Mouse (Mus musculus) stomach, postnatal 0 days (tissue): ENCODE results near the gene Zfp105. TPM values are rescaled to one million over a fixed set of nuclear protein-coding genes. Genes with fewer than 3 reads are reported as not detected.

ENCODE experiments used
- ATAC-seq: fragments of 200-750 bp; cut with Nextera tagmentation; 2 replicates; pipeline ENCODE4 v1.8.0; 2017; ENCODE audit not compliant: low FRiP score, low TSS enrichment
- DNase-seq: peaks from one replicate; pipeline ENCODE4 v3.0.0-alpha.2; 2016; ENCODE audit warnings: low spot score
- H3K27ac ChIP-seq: fragments of 300-500 bp; sonication (generic); replicated peaks from 2 replicates; pipeline ENCODE4 v1.5.1; 2014; ENCODE audit warnings: mild to moderate bottlenecking, control low read depth
- H3K27me3 ChIP-seq: fragments of 300-500 bp; sonication (generic); 2 replicates; pipeline ENCODE4 v1.6.1; 2014; ENCODE audit warnings: low read length; ENCODE audit not compliant: control insufficient read depth, insufficient read depth
- H3K36me3 ChIP-seq: fragments of 300-500 bp; sonication (generic); 2 replicates; pipeline ENCODE4 v1.6.1; 2014; ENCODE audit warnings: low read length, mixed read lengths; ENCODE audit not compliant: control insufficient read depth, insufficient read depth
- H3K4me1 ChIP-seq: fragments of 300-500 bp; sonication (generic); replicated peaks from 2 replicates; pipeline ENCODE4 v1.6.1; 2014; ENCODE audit warnings: antibody characterized with exemption; ENCODE audit not compliant: control insufficient read depth, insufficient read depth
- H3K4me2 ChIP-seq: fragments of 300-500 bp; sonication (generic); replicated peaks from 2 replicates; pipeline ENCODE4 v1.6.1; 2014; ENCODE audit warnings: low read depth, mild to moderate bottlenecking, control low read depth, moderate library complexity
- H3K4me3 ChIP-seq: fragments of 300-500 bp; sonication (generic); 2 replicates; pipeline ENCODE4 v1.5.1; 2014; ENCODE audit warnings: low read depth, low read length, control low read depth
- H3K9ac ChIP-seq: fragments of 300-500 bp; sonication (generic); 2 replicates; pipeline ENCODE4 v1.6.1; 2014; ENCODE audit warnings: mild to moderate bottlenecking, low read length, control low read depth, mixed read lengths
- H3K9me3 ChIP-seq: fragments of 300-500 bp; sonication (generic); 2 replicates; pipeline ENCODE4 v1.6.1; 2016; ENCODE audit warnings: low read length; ENCODE audit not compliant: control insufficient read depth
- CTCF ChIP-seq: IDR thresholded peaks from 2 replicates; pipeline ENCODE4 v1.5.1; 2016; ENCODE audit warnings: antibody characterized with exemption, low read depth, mild to moderate bottlenecking, moderate library complexity
- EP300 ChIP-seq: optimal IDR thresholded peaks from 2 replicates; pipeline ENCODE3; 2016; ENCODE audit warnings: antibody characterized with exemption
- WGBS: fragments of 180-500 bp; shearing (Covaris S2); extraction: QIAGEN DNeasy Blood & Tissue Kit; methylation state at CpG from one replicate; pipeline ENCODE4 v1.1.7; 2014; 5-methylcytosine and 5-hydroxymethylcytosine counted together
- polyA plus RNA-seq: library from polyadenylated mRNA; unstranded; fragments of >200 nt; fragmentation: Nextera tagmentation; extraction: Ambion mirVana; gene quantifications from 2 replicates; pipeline ENCODE4 v1.2.1, GENCODE M21; 2015

Gene Zfp105
- polyA plus RNA-seq = 5.2 and 5.4 TPM in 2 replicates

GRCm38 (mm10) chr9:122922936-122923381, at the start of gene Zfp105:
Zfp105 (plus strand) TSS chr9:122923072.
- Histone ChIP-seq H3K4me3 (peak within 1 kb of the TSS; percentile 72), H3K9me3 (no peaks in the 10 kb centered on the region), H3K4me1 (no peaks in the 10 kb centered on the region), H3K4me2 (peak within 1 kb of the TSS; percentile 74), H3K27ac (peak within 1 kb of the TSS; percentile 69), H3K9ac (peak within 1 kb of the TSS; percentile 90), H3K36me3 (peaks cover 8% of the 10 kb centered on the region; the same call in 1 of the 2 replicates), H3K27me3 (no peaks in the 10 kb centered on the region)
- TF ChIP-seq EP300 (no peak), CTCF (no peak; the same call in 1 of the 2 replicates)
- WGBS = under 1% methylated on average over 39 of the region's 43 CpGs
- peak; percentile 94 for ATAC-seq
- peak; percentile 73 for DNase-seq

GRCm38 (mm10) chr9:122874653-122875052, 48.2 kb upstream of the Zfp105 start:
- H3K4me2 ChIP-seq = no peak overlapping the region
- 0 out of 2 replicates have a peak, but pooled peaks have one; percentile 28 for ATAC-seq
- H3K9me3 ChIP-seq = no peaks in the 10 kb centered on the region

GRCm38 (mm10) chr9:122875145-122875544, 47.7 kb upstream of the Zfp105 start:
- Histone ChIP-seq H3K4me1 (no peaks in the 10 kb centered on the region), H3K9me3 (no peaks in the 10 kb centered on the region), H3K4me3 (no peak overlapping the region), H3K4me2 (no peak overlapping the region), H3K27ac (no peak overlapping the region), H3K27me3 (no peaks in the 10 kb centered on the region), H3K9ac (no peak overlapping the region), H3K36me3 (no peaks in the 10 kb centered on the region)
- WGBS = 70% methylated on average over 2 of the region's 2 CpGs
- ATAC-seq (peak; percentile 87), DNase-seq (peak; percentile 37)
- TF ChIP-seq CTCF (no peak), EP300 (no peak)

More at GRCm38 (mm10) chr9:122874653-122875052, 48.2 kb upstream of the Zfp105 start:
- Histone ChIP-seq H3K9ac (no peak overlapping the region), H3K27ac (no peak overlapping the region), H3K4me1 (no peaks in the 10 kb centered on the region), H3K27me3 (no peaks in the 10 kb centered on the region), H3K36me3 (no peaks in the 10 kb centered on the region), H3K4me3 (no peak overlapping the region)
- DNase-seq = no peak
- TF ChIP-seq CTCF (no peak), EP300 (no peak)
- 66% methylated on average over 1 of the region's 1 CpGs for WGBS

GRCm38 (mm10) chr9:122885385-122885784, 37.5 kb upstream of the Zfp105 start, which contains the start of gene Zkscan7:
Zkscan7 (plus strand) TSS chr9:122885685.
- 0 out of 2 replicates have a peak, but pooled peaks cover 3% of the 10 kb centered on the region for H3K4me1 ChIP-seq
- no peaks in the 10 kb centered on the region for H3K27me3 ChIP-seq
- ATAC-seq (no peak), DNase-seq (no peak)
- H3K36me3 ChIP-seq = no peaks in the 10 kb centered on the region
- peak within 1 kb of the TSS; percentile 75 for H3K4me3 ChIP-seq
- H3K9ac ChIP-seq = peak within 1 kb of the TSS; percentile 80; the same call in 1 of the 2 replicates
- TF ChIP-seq EP300 = no peak
- no peak for TF ChIP-seq CTCF
- H3K9me3 ChIP-seq = no peaks in the 10 kb centered on the region
- no peak within 1 kb of the TSS for H3K27ac ChIP-seq
- peak within 1 kb of the TSS; percentile 87 for H3K4me2 ChIP-seq
- 87% methylated on average over 3 of the region's 3 CpGs for WGBS

- peak overlapping the region; percentile 87 for H3K4me2 ChIP-seq
- no peaks in the 10 kb centered on the region for H3K27me3 ChIP-seq
- no peaks in the 10 kb centered on the region for H3K9me3 ChIP-seq
- TF ChIP-seq CTCF (no peak), EP300 (no peak)
- H3K4me1 ChIP-seq = 0 out of 2 replicates have a peak, but pooled peaks cover 3% of the 10 kb centered on the region
- peak; percentile 71 for DNase-seq
- peak overlapping the region; percentile 45; the same call in 1 of the 2 replicates for H3K27ac ChIP-seq
- H3K4me3 ChIP-seq = peak overlapping the region; percentile 75
- peak; percentile 90 for ATAC-seq
- no peaks in the 10 kb centered on the region for H3K36me3 ChIP-seq
- peak overlapping the region; percentile 80 for H3K9ac ChIP-seq
- WGBS = 7% methylated on average over 54 of the region's 54 CpGs
Observed at GRCm38 (mm10) chr9:122886372-122887179, 36.3 kb upstream of the Zfp105 start.

- H3K9me3 ChIP-seq = no peaks in the 10 kb centered on the region
- H3K4me3 ChIP-seq = no peak overlapping the region
- no peak overlapping the region for H3K4me2 ChIP-seq
- no peaks in the 10 kb centered on the region for H3K4me1 ChIP-seq
- no peak for DNase-seq
- H3K27me3 ChIP-seq = no peaks in the 10 kb centered on the region
- no peaks in the 10 kb centered on the region for H3K36me3 ChIP-seq
- 91% methylated on average over 2 of the region's 2 CpGs for WGBS
- no peak overlapping the region for H3K9ac ChIP-seq
- no peak overlapping the region for H3K27ac ChIP-seq
- TF ChIP-seq CTCF = no peak
- no peak for ATAC-seq
Observed at GRCm38 (mm10) chr9:122901047-122901446, 21.8 kb upstream of the Zfp105 start.
